Mouse (Mus musculus) kidney, embryonic 14.5 days (tissue): ENCODE measurements around the gene 4921511M17Rik. TPM values are rescaled to one million over a fixed set of nuclear protein-coding genes. Genes with fewer than 3 reads are reported as not detected.
"Not testable (repeated sequence)": the region's sequence is repeated elsewhere in the genome, so short reads cannot be mapped to it uniquely, and the experiment has no call there.

Experiments used
- ATAC-seq: fragments of 200-750 bp; cut with Nextera tagmentation; 2 replicates; pipeline ENCODE4 v1.8.0; 2017; ENCODE audit warnings: moderate number of reproducible peaks, mild to moderate bottlenecking, moderate TSS enrichment, moderate library complexity; ENCODE audit not compliant: low FRiP score, low TSS enrichment
- H3K27ac ChIP-seq: fragments of 300-500 bp; sonication (generic); 2 replicates; pipeline ENCODE4 v1.5.1; 2014; ENCODE audit warnings: low read depth, mild to moderate bottlenecking, low read length, moderate library complexity, mixed read lengths
- H3K27me3 ChIP-seq: fragments of 300-500 bp; sonication (generic); 2 replicates; pipeline ENCODE4 v1.6.1; 2014; ENCODE audit warnings: mild to moderate bottlenecking, low read length; ENCODE audit not compliant: control insufficient read depth, insufficient read depth
- H3K36me3 ChIP-seq: fragments of 300-500 bp; sonication (generic); 2 replicates; pipeline ENCODE4 v1.6.1; 2014; ENCODE audit warnings: low read length, mixed read lengths; ENCODE audit not compliant: control insufficient read depth, insufficient read depth
- H3K4me1 ChIP-seq: fragments of 300-500 bp; sonication (generic); 2 replicates; pipeline ENCODE4 v1.6.1; 2014; ENCODE audit warnings: low read length, mixed read lengths; ENCODE audit not compliant: control insufficient read depth, insufficient read depth
- H3K4me2 ChIP-seq: fragments of 300-500 bp; sonication (generic); replicated peaks from 2 replicates; pipeline ENCODE4 v1.6.1; 2014; ENCODE audit warnings: low read depth, mild to moderate bottlenecking, low read length
- H3K4me3 ChIP-seq: fragments of 300-500 bp; sonication (generic); 2 replicates; pipeline ENCODE4 v1.5.1; 2014; ENCODE audit warnings: mild to moderate bottlenecking, low read length
- H3K9ac ChIP-seq: fragments of 300-500 bp; sonication (generic); 2 replicates; pipeline ENCODE4 v1.6.1; 2014; ENCODE audit warnings: low read depth, mild to moderate bottlenecking, low read length, moderate library complexity
- H3K9me3 ChIP-seq: fragments of 300-500 bp; sonication (generic); 2 replicates; pipeline ENCODE4 v1.6.1; 2016; ENCODE audit warnings: low read length; ENCODE audit not compliant: control insufficient read depth
- WGBS: fragments of 180-500 bp; shearing (Covaris S2); extraction: QIAGEN DNeasy Blood & Tissue Kit; methylation state at CpG from one replicate; pipeline ENCODE4 v1.1.7; 2014; 5-methylcytosine and 5-hydroxymethylcytosine counted together
- polyA plus RNA-seq: library from polyadenylated mRNA; unstranded; fragments of >200 nt; fragmentation: Nextera tagmentation; extraction: Ambion mirVana; gene quantifications from 2 replicates; pipeline ENCODE4 v1.2.1, GENCODE M21; 2014

Gene 4921511M17Rik
- polyA plus RNA-seq: not detected in 2 replicates

- not testable (repeated sequence) for H3K36me3 ChIP-seq, H3K9me3 ChIP-seq, H3K4me2 ChIP-seq, ATAC-seq, H3K27ac ChIP-seq, H3K4me1 ChIP-seq, H3K4me3 ChIP-seq, H3K27me3 ChIP-seq, H3K9ac ChIP-seq
Observed at GRCm38 (mm10) chrX:154033727-154034126, at the start of gene 4921511M17Rik. 4921511M17Rik (minus strand) TSS chrX:154033827.

GRCm38 (mm10) chrX:154054939-154055338 lies 21.3 kb upstream of the 4921511M17Rik start, which contains the start of gene Gm10057:
Gm10057 (minus strand) TSS chrX:154055039.
- not testable (repeated sequence) for H3K9ac ChIP-seq, H3K27ac ChIP-seq, H3K9me3 ChIP-seq

GRCm38 (mm10) chrX:154012540-154012939 lies 21.1 kb downstream of the 4921511M17Rik start, which contains the start of gene Samt1:
Samt1 (minus strand) TSS chrX:154012640.
- not testable (repeated sequence) for H3K4me2 ChIP-seq, ATAC-seq, H3K27ac ChIP-seq, H3K9ac ChIP-seq, H3K9me3 ChIP-seq, H3K36me3 ChIP-seq, H3K4me1 ChIP-seq, H3K27me3 ChIP-seq, H3K4me3 ChIP-seq

More at GRCm38 (mm10) chrX:154054939-154055338, 21.3 kb upstream of the 4921511M17Rik start, which contains the start of gene Gm10057:
- not testable (repeated sequence) for H3K27me3 ChIP-seq, ATAC-seq, H3K4me3 ChIP-seq, H3K36me3 ChIP-seq, H3K4me2 ChIP-seq, H3K4me1 ChIP-seq

DNA sequence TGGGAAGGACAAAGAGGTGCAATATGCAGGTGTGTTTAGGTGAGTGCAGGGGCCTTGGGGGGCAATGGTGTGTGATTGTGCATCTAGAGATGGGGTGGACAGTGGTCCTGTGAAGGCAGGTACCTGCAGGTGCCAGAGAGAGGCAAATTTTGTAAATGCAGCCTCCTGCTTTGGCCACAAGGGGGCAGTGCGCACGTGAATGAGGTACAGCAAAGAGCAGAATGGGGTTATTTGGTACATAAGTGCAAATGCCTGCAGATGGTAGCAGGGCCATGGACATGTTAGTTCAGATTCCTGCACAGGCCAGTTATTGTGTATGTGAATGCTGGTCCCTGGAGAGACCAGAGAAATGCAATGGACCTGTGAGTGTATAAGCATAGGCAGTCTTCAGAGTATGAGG lies 56.7 kb downstream of the 4921511M17Rik start:
- ATAC-seq: 0 out of 2 replicates have a peak, but pooled peaks have one; percentile 52
- H3K4me3 ChIP-seq, H3K4me1 ChIP-seq, H3K36me3 ChIP-seq, H3K27ac ChIP-seq, H3K9me3 ChIP-seq, H3K4me2 ChIP-seq, H3K9ac ChIP-seq, H3K27me3 ChIP-seq: not testable (repeated sequence)
- WGBS: no CpG with 5 or more reads among the region's 2 CpGs

DNA sequence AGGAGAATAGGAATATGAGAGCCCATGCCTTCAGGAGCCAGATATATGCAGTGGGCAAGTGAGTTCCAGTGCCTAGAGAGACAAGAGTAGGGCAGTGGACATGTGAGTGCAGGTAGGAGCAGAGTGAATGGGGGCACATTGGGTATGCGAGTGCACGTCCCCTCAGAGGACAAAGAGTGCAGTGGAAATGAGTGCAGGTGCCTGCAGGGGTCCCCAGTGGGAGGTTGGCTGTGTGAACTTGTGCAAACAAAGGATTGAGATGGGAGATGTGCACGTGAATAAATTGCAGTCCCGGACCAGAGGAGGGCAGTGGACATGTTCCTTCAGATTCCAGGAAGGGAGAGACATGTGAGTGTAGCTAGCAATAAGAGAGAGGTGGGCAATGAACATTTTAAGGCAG lies 57.2 kb downstream of the 4921511M17Rik start:
- not testable (repeated sequence) for ATAC-seq, H3K9ac ChIP-seq, H3K4me1 ChIP-seq, H3K36me3 ChIP-seq, H3K4me3 ChIP-seq, H3K27ac ChIP-seq, H3K9me3 ChIP-seq, H3K27me3 ChIP-seq, H3K4me2 ChIP-seq
- WGBS: 27% methylated on average over 4 of the region's 4 CpGs

DNA sequence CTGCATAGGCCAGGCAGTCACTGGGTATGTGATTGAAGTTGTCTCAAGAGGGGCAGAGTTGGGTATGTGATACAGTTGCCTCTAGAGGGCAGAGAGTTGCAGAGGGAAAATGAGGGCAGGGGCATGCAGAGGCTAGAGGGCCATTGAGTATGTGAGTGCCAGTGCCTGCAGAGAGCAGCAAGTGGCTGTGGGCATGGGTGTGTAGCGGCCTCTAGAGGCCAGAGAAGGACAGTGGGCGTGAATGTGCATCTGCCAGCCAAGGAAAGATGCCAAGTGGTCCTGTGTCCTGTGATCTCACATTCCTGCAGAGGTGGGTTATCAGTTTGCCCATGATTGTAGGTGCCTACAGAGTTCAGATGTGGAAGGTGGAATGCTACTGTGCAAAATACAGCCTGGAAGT lies 59.2 kb downstream of the 4921511M17Rik start:
- no peaks in the 10 kb centered on the region for H3K4me1 ChIP-seq
- no peaks in the 10 kb centered on the region for H3K27me3 ChIP-seq
- H3K27ac ChIP-seq: no peak overlapping the region
- H3K4me2 ChIP-seq: no peak overlapping the region
- WGBS: 25% methylated on average over 2 of the region's 2 CpGs
- no peak for ATAC-seq
- no peaks in the 10 kb centered on the region for H3K36me3 ChIP-seq
- no peak overlapping the region for H3K4me3 ChIP-seq
- H3K9ac ChIP-seq: no peak overlapping the region
- no peaks in the 10 kb centered on the region for H3K9me3 ChIP-seq

Other genes with a start within 250 kb of the 4921511M17Rik start
- gene Spin2c, start 201.6 kb downstream of the 4921511M17Rik start, polyA plus RNA-seq: 14.8 and 19.6 TPM in 2 replicates
- gene Samt1, start 21.2 kb downstream of the 4921511M17Rik start, polyA plus RNA-seq: not detected in 2 replicates
- gene Gm10057, start 21.2 kb upstream of the 4921511M17Rik start, polyA plus RNA-seq: not detected in 2 replicates
- gene Gm15140, start 86.9 kb upstream of the 4921511M17Rik start, polyA plus RNA-seq: not detected in 2 replicates